Mouse (Mus musculus) CH12.LX (cell line): ENCODE data around the gene Ugt1a6a. TPM values are rescaled to one million over a fixed set of nuclear protein-coding genes. Genes with fewer than 3 reads are reported as not detected.

Source experiments
- DNase-seq: peaks from one replicate; pipeline ENCODE4 v3.0.0-alpha.2; 2013; ENCODE audit errors: extremely low read depth
- H3K27ac ChIP-seq: 2 replicates; pipeline ENCODE4 v1.5.1; 2012; ENCODE audit warnings: low read depth, mild to moderate bottlenecking, control low read depth, moderate library complexity; ENCODE audit not compliant: insufficient read depth
- H3K27me3 ChIP-seq: replicated peaks from 2 replicates; pipeline ENCODE3; 2012; ENCODE audit warnings: inconsistent platforms
- H3K36me3 ChIP-seq, 2 experiments: replicated peaks in 1 of 2; 2 replicates each; pipeline versions ENCODE3 to v1.6.1; 2012; ENCODE audit warnings: inconsistent platforms in 1 of 2, low read length in 1 of 2, mild to moderate bottlenecking in 1 of 2, mixed read lengths in 1 of 2, moderate library complexity in 1 of 2; ENCODE audit not compliant: control insufficient read depth in 1 of 2, insufficient read depth in 1 of 2
- H3K4me1 ChIP-seq, 2 experiments: 2 replicates each; pipeline ENCODE4 v1.6.1; 2012; ENCODE audit warnings: inconsistent platforms in 1 of 2, moderate library complexity in 1 of 2; ENCODE audit not compliant: insufficient read depth in 2 of 2, control insufficient read depth in 1 of 2
- H3K4me2 ChIP-seq: 2 replicates; pipeline ENCODE4 v1.6.1; 2012; ENCODE audit warnings: low read depth, mild to moderate bottlenecking, control low read depth; ENCODE audit not compliant: poor library complexity, insufficient read depth, severe bottlenecking
- H3K4me3 ChIP-seq, 3 experiments: fragments of 150-350 bp in 1 of 3; sonication (generic) in 1 of 3; replicated peaks in 1 of 3; 2 replicates each; pipeline versions ENCODE3 to v1.5.1; 2011 to 2012; ENCODE audit warnings: low read depth in 2 of 3, low read length in 2 of 3, mild to moderate bottlenecking in 2 of 3, moderate library complexity in 2 of 3, control low read depth in 1 of 3, improper control_type of control experiment in 1 of 3, inconsistent platforms in 1 of 3, mixed read lengths in 1 of 3; ENCODE audit not compliant: poor library complexity in 1 of 3
- H3K79me2 ChIP-seq: replicated peaks from 2 replicates; pipeline ENCODE4 v1.6.1; 2012; ENCODE audit warnings: mild to moderate bottlenecking, moderate library complexity; ENCODE audit not compliant: control insufficient read depth, poor library complexity, insufficient read depth, severe bottlenecking; ENCODE audit errors: extremely low read depth
- H3K9ac ChIP-seq: 2 replicates; pipeline ENCODE4 v1.6.1; 2012; ENCODE audit warnings: low read depth, mild to moderate bottlenecking, control low read depth, moderate library complexity; ENCODE audit not compliant: insufficient read depth
- H3K9me3 ChIP-seq: replicated peaks from 2 replicates; pipeline ENCODE3; 2012; ENCODE audit warnings: low read length, inconsistent platforms, mixed read lengths
- CHD1 ChIP-seq: IDR thresholded peaks from 2 replicates; pipeline ENCODE4 v1.6.1; 2012; ENCODE audit warnings: low read depth, low read length, improper control_type of control experiment, inconsistent platforms
- CHD2 ChIP-seq: IDR thresholded peaks from 2 replicates; pipeline ENCODE4 v1.6.1; 2011; ENCODE audit warnings: low read length, improper control_type of control experiment
- CTCF ChIP-seq, 2 experiments: IDR thresholded peaks in 1 of 2; conservative IDR thresholded peaks in 1 of 2; 2 replicates each; pipeline ENCODE4 v1.5.1; 2011 to 2012; ENCODE audit warnings: low read depth in 2 of 2, low read length in 2 of 2, improper control_type of control experiment in 1 of 2, inconsistent platforms in 1 of 2, mild to moderate bottlenecking in 1 of 2, moderate library complexity in 1 of 2
- ELF1 ChIP-seq: IDR thresholded peaks from 2 replicates; pipeline ENCODE4 v1.6.1; 2014; ENCODE audit warnings: low read depth, mild to moderate bottlenecking, inconsistent platforms, low read length, improper control_type of control experiment
- EP300 ChIP-seq: IDR thresholded peaks from 2 replicates; pipeline ENCODE4 v1.6.1; 2011; ENCODE audit warnings: low read length, improper control_type of control experiment
- ETS1 ChIP-seq: conservative IDR thresholded peaks from 2 replicates; pipeline ENCODE4 v1.6.1; 2012; ENCODE audit warnings: low read depth, mild to moderate bottlenecking, inconsistent platforms, low read length, improper control_type of control experiment, moderate library complexity
- GABPA ChIP-seq: IDR thresholded peaks from 2 replicates; pipeline ENCODE4 v1.6.1; 2012; ENCODE audit warnings: low read depth, low read length, improper control_type of control experiment, inconsistent platforms; ENCODE audit not compliant: insufficient replicate concordance
- HCFC1 ChIP-seq: IDR thresholded peaks from 2 replicates; pipeline ENCODE4 v1.6.1; 2012; ENCODE audit warnings: low read depth, mild to moderate bottlenecking, inconsistent platforms, low read length, improper control_type of control experiment
- IRF4 ChIP-seq: IDR thresholded peaks from 2 replicates; pipeline ENCODE4 v1.6.1; 2014; ENCODE audit warnings: low read depth, mild to moderate bottlenecking, inconsistent platforms, low read length, improper control_type of control experiment
- KAT2A ChIP-seq: IDR thresholded peaks from 2 replicates; pipeline ENCODE4 v1.6.1; 2012; ENCODE audit warnings: low read length, improper control_type of control experiment, inconsistent platforms; ENCODE audit not compliant: insufficient replicate concordance
- MAZ ChIP-seq: IDR thresholded peaks from 2 replicates; pipeline ENCODE4 v1.6.1; 2012; ENCODE audit warnings: low read depth, mild to moderate bottlenecking, inconsistent platforms, low read length, improper control_type of control experiment, moderate library complexity
- MEF2A ChIP-seq: IDR thresholded peaks from 2 replicates; pipeline ENCODE4 v1.6.1; 2014; ENCODE audit warnings: low read depth, mild to moderate bottlenecking, inconsistent platforms, low read length, improper control_type of control experiment, borderline replicate concordance
- MYC ChIP-seq: IDR thresholded peaks from 2 replicates; pipeline ENCODE4 v1.6.1; 2011; ENCODE audit warnings: low read depth, mild to moderate bottlenecking, improper control_type of control experiment, low read length
- PAX5 ChIP-seq: IDR thresholded peaks from 2 replicates; pipeline ENCODE4 v1.6.1; 2012; ENCODE audit warnings: low read length, inconsistent platforms, mixed read lengths
- POLR2A ChIP-seq: IDR thresholded peaks from 2 replicates; pipeline ENCODE4 v1.6.1; 2011; ENCODE audit warnings: low read depth, mild to moderate bottlenecking, improper control_type of control experiment, low read length
- SIN3A ChIP-seq: IDR thresholded peaks from 2 replicates; pipeline ENCODE4 v1.6.1; 2012; ENCODE audit warnings: low read length, improper control_type of control experiment, inconsistent platforms
- SMC3 ChIP-seq: IDR thresholded peaks from 2 replicates; pipeline ENCODE4 v1.6.1; 2011; ENCODE audit warnings: low read depth, low read length, improper control_type of control experiment
- UBTF ChIP-seq: IDR thresholded peaks from 2 replicates; pipeline ENCODE4 v1.6.1; 2012; ENCODE audit warnings: low read depth, mild to moderate bottlenecking, inconsistent platforms, low read length, improper control_type of control experiment, moderate library complexity
- USF1 ChIP-seq: IDR thresholded peaks from 2 replicates; pipeline ENCODE4 v1.6.1; 2014; ENCODE audit warnings: low read depth, mild to moderate bottlenecking, inconsistent platforms, low read length, improper control_type of control experiment
- USF2 ChIP-seq: conservative IDR thresholded peaks from 2 replicates; pipeline ENCODE4 v1.6.1; 2011; ENCODE audit warnings: low read depth, low read length, improper control_type of control experiment
- ZC3H11A ChIP-seq: IDR thresholded peaks from 2 replicates; pipeline ENCODE4 v1.6.1; 2012; ENCODE audit warnings: low read depth, mild to moderate bottlenecking, inconsistent platforms, low read length, improper control_type of control experiment
- ZKSCAN1 ChIP-seq: IDR thresholded peaks from 2 replicates; pipeline ENCODE4 v1.6.1; 2012; ENCODE audit warnings: low read depth, inconsistent platforms, low read length, improper control_type of control experiment, borderline replicate concordance
- dilution Hi-C: fragments of 300-500 bp; cut with MboI; formaldehyde crosslinking; loops from 2 replicates; pipeline ENCODE4 v1.14.3; 2020; ENCODE audit warnings: low sequenced_read_pairs; ENCODE audit not compliant: extremely low pct_unique_long_range_greater_than_20kb, extremely low pct_ligation_motif_present
- in situ Hi-C: fragments of 300-500 bp; cut with MboI; formaldehyde crosslinking; loops from 3 replicates; pipeline ENCODE4 v1.14.3; 2019; ENCODE audit warnings: low sequenced_read_pairs, low pct_ligation_motif_present, low pct_unique_long_range_greater_than_20kb, mixed read lengths
- polyA plus RNA-seq: library from polyadenylated mRNA; unstranded; fragments of >175 nt; gene quantifications from 2 replicates; pipeline ENCODE4 v1.2.1, GENCODE M21; 2012; ENCODE audit warnings: low read depth; ENCODE audit not compliant: insufficient read length
- total RNA-seq, 2 experiments: library from RNA; depleted of rRNA; stranded (reverse); fragments of 300-350 nt in 1 of 2; fragments of >200 nt in 1 of 2; gene quantifications; 2 replicates each; pipeline ENCODE4 v1.2.3; 2012 to 2014

The Ugt1a6a gene
- total and polyA plus RNA-seq, 3 experiments: 0.19 to 0.43 (median 0.30) TPM

- H3K4me1 ChIP-seq: 0 out of 4 replicates have a peak, but pooled peaks cover 0 to 2% of the 10 kb centered on the region in 2 experiments
- H3K27me3 ChIP-seq: peaks cover 8% of the 10 kb centered on the region
- no peak overlapping the region for H3K4me3 ChIP-seq
- no peaks in the 10 kb centered on the region for H3K79me2 ChIP-seq
- no peak for TF ChIP-seq ZC3H11A
- TF ChIP-seq CHD2: no peak
- no peak for TF ChIP-seq MYC
- peaks cover 72% of the 10 kb centered on the region for H3K9me3 ChIP-seq
- H3K27ac ChIP-seq: no peak overlapping the region
- no peaks in the 10 kb centered on the region for H3K36me3 ChIP-seq
- no peak overlapping the region for H3K4me2 ChIP-seq
- no peak for DNase-seq
- in situ Hi-C loops: no loop called here
- no peak overlapping the region for H3K9ac ChIP-seq
- dilution Hi-C loops: no loop called here
Observed at GRCm38 (mm10) chr1:88231803-88232499, 97.3 kb downstream of the Ugt1a6a start.

GRCm38 (mm10) chr1:88232664-88233380 lies 98.2 kb downstream of the Ugt1a6a start:
- no peaks in the 10 kb centered on the region for H3K4me1 ChIP-seq
- H3K36me3 ChIP-seq: no peaks in the 10 kb centered on the region
- DNase-seq: no peak
- no peak overlapping the region for H3K9ac ChIP-seq
- in situ Hi-C loops (no loop called here), dilution Hi-C loops (no loop called here)
- peaks cover 15% of the 10 kb centered on the region for H3K27me3 ChIP-seq
- no peaks in the 10 kb centered on the region for H3K79me2 ChIP-seq
- H3K4me2 ChIP-seq: no peak overlapping the region
- H3K4me3 ChIP-seq: no peak overlapping the region
- no peak overlapping the region for H3K27ac ChIP-seq
- H3K9me3 ChIP-seq: peaks cover 76% of the 10 kb centered on the region
- TF ChIP-seq CHD2: no peak
- TF ChIP-seq GABPA: no peak
- no peak for TF ChIP-seq PAX5

DNA sequence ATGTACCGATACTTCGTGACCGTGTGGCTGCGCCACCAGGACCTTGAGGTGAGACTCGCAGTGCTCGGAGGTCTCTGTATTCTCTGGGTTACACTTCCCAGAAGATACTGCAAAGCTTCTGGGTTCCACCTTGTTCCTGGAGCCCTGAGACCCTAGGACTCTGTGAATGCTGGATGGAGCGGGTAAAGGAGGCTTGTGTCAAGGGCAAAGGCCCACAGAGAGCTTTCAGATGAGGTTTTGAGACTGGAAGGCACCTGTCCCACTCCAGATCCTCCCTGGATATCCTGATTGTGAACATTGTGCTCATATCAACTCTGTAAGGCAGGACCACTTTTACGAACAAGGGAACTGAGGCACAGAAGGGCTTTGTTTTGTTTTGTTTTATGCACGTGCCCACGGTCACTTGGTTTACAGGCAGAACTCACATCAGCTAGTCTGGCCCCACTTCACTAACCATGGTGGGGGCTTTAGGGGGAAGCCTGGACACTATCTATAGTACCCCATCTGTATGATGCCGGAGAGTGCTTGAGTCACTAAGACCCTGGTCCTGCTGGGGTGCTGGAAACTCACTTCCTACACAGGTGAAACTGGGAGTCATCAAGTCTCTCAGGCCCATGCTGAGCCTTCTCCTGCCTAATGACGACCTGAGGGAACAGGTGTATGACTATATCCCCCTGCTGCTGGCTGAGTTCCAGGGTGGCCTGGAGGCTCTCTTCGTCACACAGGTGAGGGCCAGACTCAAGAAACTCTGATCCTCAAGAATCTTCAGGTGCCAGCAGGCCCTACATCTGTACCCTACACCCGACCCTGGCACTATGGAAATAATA lies 99.0 kb downstream of the Ugt1a6a start:
- Histone ChIP-seq H3K4me3 (no peak overlapping the region), H3K4me2 (no peak overlapping the region), H3K27ac (no peak overlapping the region)
- no peak for DNase-seq
- dilution Hi-C loops: no loop called here
- TF ChIP-seq POLR2A (no peak), IRF4 (no peak), EP300 (no peak), MYC (no peak), ZC3H11A (no peak), MEF2A (no peak), ZKSCAN1 (no peak), MAZ (no peak), ETS1 (no peak), UBTF (no peak), SIN3A (no peak), KAT2A (no peak), CTCF (conservative IDR thresholded peaks at IDR 0.05 in 1 of 2, IDR thresholded peaks at IDR 0.05 in 1 of 2; ENCODE audit: low read depth in 2 of 2, low read length in 2 of 2) (no peak), USF1 (no peak), HCFC1 (no peak), CHD2 (no peak), CHD1 (no peak), USF2 (no peak), ELF1 (no peak), SMC3 (no peak)
- TF ChIP-seq, all 38 proteins: peak for 0
- H3K36me3 ChIP-seq: no peaks in the 10 kb centered on the region
- H3K9me3 ChIP-seq: peaks cover 78% of the 10 kb centered on the region
- H3K79me2 ChIP-seq: no peaks in the 10 kb centered on the region
- peaks cover 23% of the 10 kb centered on the region for H3K27me3 ChIP-seq
- H3K9ac ChIP-seq: no peak overlapping the region
- no peaks in the 10 kb centered on the region for H3K4me1 ChIP-seq
- in situ Hi-C loops: no loop called here
